Mouse (Mus musculus): ENCODE data around the gene 5330417C22Rik. TPM values are rescaled to one million over a fixed set of nuclear protein-coding genes. Genes with fewer than 3 reads are reported as not detected.

The 5330417C22Rik gene
- polyA plus RNA-seq, 1 experiment, result 56.3 TPM

DNA sequence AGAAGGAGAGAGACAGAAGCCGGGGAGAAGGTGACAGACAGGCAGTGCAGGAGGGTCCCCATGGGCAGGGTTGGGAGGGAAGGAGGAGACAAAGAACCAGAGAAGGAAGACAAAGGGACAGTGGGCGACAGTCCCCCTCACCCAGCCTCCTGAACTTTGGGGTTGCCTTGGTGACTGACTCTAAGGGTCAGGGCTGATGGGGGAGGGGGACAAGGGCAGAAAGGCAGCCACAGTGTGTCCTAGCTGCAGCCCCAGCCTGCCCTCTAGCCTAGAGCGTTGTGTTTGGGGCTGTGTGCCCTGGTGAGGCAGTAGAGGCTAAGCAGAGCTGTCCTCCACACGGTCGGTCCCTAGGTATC is 126.0 kb downstream of the 5330417C22Rik start:
- TF ChIP-seq POLR2A (IDR thresholded peaks at IDR 0.05; ENCODE audit: borderline replicate concordance, extremely low read depth, low read depth, low read length) (no peak), CTCF (IDR thresholded peaks at IDR 0.05; ENCODE audit: insufficient read depth, low read length) (no peak)
- Histone ChIP-seq H3K4me1 (ENCODE audit: control insufficient read depth, insufficient read depth, low read length) (peaks cover 16% of the 10 kb centered on the region), H3K4me3 (replicated peaks; ENCODE audit: extremely low read depth, low read depth, low read length) (no peak overlapping the region)
- WGBS, result 44% methylated on average over 5 of the region's 5 CpGs
- no peak for DNase-seq

DNA sequence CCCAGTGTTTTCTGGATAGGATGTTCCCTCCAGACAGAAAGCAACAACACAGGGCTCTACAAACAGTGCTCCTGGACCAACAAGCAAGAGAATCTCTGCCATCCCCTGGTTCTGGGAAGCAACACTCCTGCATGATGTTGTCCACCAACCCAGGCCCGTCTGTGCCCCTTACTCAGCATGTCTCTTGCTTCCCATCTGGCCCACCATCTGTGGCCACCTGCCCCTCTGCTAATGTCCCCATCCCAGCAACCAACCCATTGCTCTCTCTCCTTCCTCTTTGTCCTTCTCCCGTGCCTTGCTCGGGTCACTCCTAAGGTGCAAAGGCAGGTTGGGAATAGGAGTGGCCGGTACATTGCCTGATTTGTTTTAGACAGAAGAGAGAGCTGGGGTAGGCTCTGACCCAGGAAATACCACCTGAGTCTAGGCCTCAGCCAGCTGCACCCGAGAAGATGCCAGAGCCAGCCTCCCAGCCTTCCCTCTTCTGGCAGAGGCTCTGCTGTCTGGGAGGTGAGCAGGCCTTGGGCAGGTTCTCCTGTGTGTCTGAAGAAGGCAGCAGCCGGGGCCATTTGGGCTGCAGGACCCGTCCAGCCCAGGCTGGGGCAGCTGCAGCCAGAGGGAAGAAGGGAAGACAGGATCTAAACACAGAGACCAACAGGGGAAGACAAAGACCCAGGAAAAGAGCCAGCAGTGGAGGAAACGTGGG is 126.5 kb downstream of the 5330417C22Rik start:
- TF ChIP-seq CTCF (IDR thresholded peaks at IDR 0.05; ENCODE audit: insufficient read depth, low read length) (no peak), POLR2A (IDR thresholded peaks at IDR 0.05; ENCODE audit: borderline replicate concordance, extremely low read depth, low read depth, low read length) (no peak)
- Histone ChIP-seq H3K4me1 (ENCODE audit: control insufficient read depth, insufficient read depth, low read length) (peaks cover 12% of the 10 kb centered on the region), H3K4me3 (replicated peaks; ENCODE audit: extremely low read depth, low read depth, low read length) (no peak overlapping the region)
- WGBS, result 55% methylated on average over 8 of the region's 8 CpGs
- no peak for DNase-seq

DNA sequence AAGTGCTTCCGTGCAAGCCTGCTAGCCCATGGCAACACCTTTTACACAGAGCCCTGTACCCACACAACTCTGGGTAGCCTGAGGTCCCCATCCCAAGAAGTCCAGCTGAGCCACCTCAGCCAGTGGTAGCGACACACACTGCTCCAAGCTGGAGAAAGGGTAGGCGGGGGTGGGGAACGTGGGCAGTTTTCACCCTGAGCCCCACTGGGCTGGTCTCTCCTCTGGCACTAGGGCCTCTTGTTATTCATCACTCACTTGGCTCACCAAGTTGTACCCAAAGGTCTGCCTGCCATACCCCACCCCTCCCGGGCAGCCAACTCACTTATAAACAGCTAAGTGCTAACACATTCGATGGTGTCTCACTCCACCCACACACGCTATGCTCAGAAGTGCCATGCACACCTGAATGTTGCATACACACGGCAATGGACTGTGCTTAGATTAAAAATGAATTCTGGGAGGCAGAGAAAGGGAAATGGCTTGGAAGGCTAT is 127.8 kb downstream of the 5330417C22Rik start:
- H3K4me1 ChIP-seq (ENCODE audit: control insufficient read depth, insufficient read depth, low read length), result peaks cover 10% of the 10 kb centered on the region
- no peak for DNase-seq
- no peak for TF ChIP-seq CTCF (IDR thresholded peaks at IDR 0.05; ENCODE audit: insufficient read depth, low read length)
- no peak for TF ChIP-seq POLR2A (IDR thresholded peaks at IDR 0.05; ENCODE audit: borderline replicate concordance, extremely low read depth, low read depth, low read length)
- no peak overlapping the region for H3K4me3 ChIP-seq (replicated peaks; ENCODE audit: extremely low read depth, low read depth, low read length)
- 75% methylated on average over 8 of the region's 8 CpGs for WGBS

DNA sequence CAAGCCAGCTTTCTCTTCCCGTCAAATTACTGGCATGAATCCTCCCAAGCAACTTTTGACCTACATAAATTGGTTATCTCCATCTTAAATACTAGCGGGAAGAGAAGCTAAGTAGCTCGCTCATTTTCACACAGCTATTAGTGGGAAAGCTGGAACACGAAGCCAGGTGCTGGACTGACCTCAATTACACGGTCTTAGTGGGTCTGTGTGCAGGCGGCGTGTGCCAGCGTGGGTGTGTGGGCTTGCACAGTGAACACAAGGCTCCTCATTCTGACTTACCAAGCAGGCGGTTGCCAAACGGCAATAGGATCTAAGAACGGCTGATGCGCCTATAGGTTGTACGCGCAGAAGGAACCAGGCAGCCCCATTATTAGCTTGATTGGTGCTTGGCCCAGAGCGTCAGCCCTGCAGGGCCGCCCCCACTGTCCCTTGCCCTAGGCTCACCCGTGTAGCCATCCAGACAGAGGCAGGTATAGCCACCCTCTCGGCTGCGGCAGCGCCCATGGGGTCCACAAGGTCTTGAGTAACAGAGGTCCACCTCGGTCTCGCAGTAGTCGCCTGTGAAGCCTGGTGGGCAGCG is 129.9 kb downstream of the 5330417C22Rik start:
- 91% methylated on average over 24 of the region's 24 CpGs for WGBS
- no peak for DNase-seq
- Histone ChIP-seq H3K4me1 (ENCODE audit: control insufficient read depth, insufficient read depth, low read length) (peaks cover 3% of the 10 kb centered on the region), H3K4me3 (replicated peaks; ENCODE audit: extremely low read depth, low read depth, low read length) (no peak overlapping the region)
- TF ChIP-seq POLR2A (IDR thresholded peaks at IDR 0.05; ENCODE audit: borderline replicate concordance, extremely low read depth, low read depth, low read length), result no peak
- no peak for TF ChIP-seq CTCF (IDR thresholded peaks at IDR 0.05; ENCODE audit: insufficient read depth, low read length)

Other genes starting within 250 kb of the 5330417C22Rik start
- 34.9 and 39.2 TPM in 2 replicates for gene Mybphl, start 171.6 kb downstream of the 5330417C22Rik start, polyA plus RNA-seq (2012; rRNA removed)
- 2.3 and 2.4 TPM in 2 replicates for gene Psrc1, start 152.7 kb downstream of the 5330417C22Rik start, polyA plus RNA-seq (2012; rRNA removed)
- gene Celsr2, start 121.0 kb downstream of the 5330417C22Rik start, polyA plus RNA-seq (2012; rRNA removed), result 22.7 and 26.7 TPM in 2 replicates
- gene Sars, start 91.3 kb downstream of the 5330417C22Rik start, polyA plus RNA-seq (2012; rRNA removed), result 29.4 and 48.0 TPM in 2 replicates
- gene 1700013F07Rik, start 2.4 kb downstream of the 5330417C22Rik start, polyA plus RNA-seq (2012; rRNA removed), result 7.1 and 7.7 TPM in 2 replicates
- 7.0 and 9.8 TPM in 2 replicates for gene Tmem167b, start 25.9 kb upstream of the 5330417C22Rik start, polyA plus RNA-seq (2012; rRNA removed)
- gene Taf13, start 35.2 kb upstream of the 5330417C22Rik start, polyA plus RNA-seq (2012; rRNA removed), result 2.0 and 4.0 TPM in 2 replicates
- 5.7 and 8.3 TPM in 2 replicates for gene Wdr47, start 54.7 kb upstream of the 5330417C22Rik start, polyA plus RNA-seq (2012; rRNA removed)
- 35.2 and 50.0 TPM in 2 replicates for gene Clcc1, start 117.4 kb upstream of the 5330417C22Rik start, polyA plus RNA-seq (2012; rRNA removed)
- gene Gpsm2, start 185.8 kb upstream of the 5330417C22Rik start, polyA plus RNA-seq (2012; rRNA removed), result 2.7 and 5.1 TPM in 2 replicates
- gene Aknad1, start 203.1 kb upstream of the 5330417C22Rik start, polyA plus RNA-seq (2012; rRNA removed), result 0.09 TPM in 1 of 2 replicates, not detected in the other

Measured in lung, adult 2 months (tissue).